Mouse (Mus musculus) erythroblast, embryonic 14.5 days (primary cell): ENCODE measurements around the gene Slc4a11.

Experiments used
- GATA1 ChIP-seq: IDR thresholded peaks from 2 replicates; pipeline ENCODE4 v1.6.1; 2012; ENCODE audit warnings: low read length, inconsistent platforms, mixed read lengths
- TAL1 ChIP-seq: IDR thresholded peaks from 3 replicates; pipeline ENCODE4 v1.6.1; 2012; ENCODE audit warnings: low read length, inconsistent platforms, mixed read lengths

GRCm38 (mm10) chr2:130641351-130642025, 55.8 kb downstream of the Slc4a11 start:
- TF ChIP-seq TAL1 (no peak), GATA1 (no peak)
